Mouse (Mus musculus) MEL (cell line): ENCODE measurements around the gene Cdc42. TPM values are rescaled to one million over a fixed set of nuclear protein-coding genes. Genes with fewer than 3 reads are reported as not detected.

Experiments
- DNase-seq: peaks from one replicate; pipeline ENCODE4 v3.0.0; 2011; ENCODE audit warnings: low read depth, low spot score
- H3K27ac ChIP-seq: 2 replicates; pipeline ENCODE4 v1.5.1; 2012; ENCODE audit warnings: low read depth, mild to moderate bottlenecking, control low read depth, low read length, moderate library complexity; ENCODE audit not compliant: control insufficient read depth
- H3K27me3 ChIP-seq, 2 experiments: fragments of 150-350 bp in 1 of 2; sonication (generic) in 1 of 2; 2 replicates each; pipeline ENCODE4 v1.6.1; 2012; ENCODE audit warnings: low read length in 2 of 2, mild to moderate bottlenecking in 2 of 2, improper control_type of control experiment in 1 of 2, moderate library complexity in 1 of 2; ENCODE audit not compliant: insufficient read depth in 2 of 2, control insufficient read depth in 1 of 2
- H3K36me3 ChIP-seq, 2 experiments: 2 replicates each; pipeline ENCODE4 v1.6.1; 2012 to 2014; ENCODE audit warnings: low read length in 2 of 2, improper control_type of control experiment in 1 of 2, inconsistent platforms in 1 of 2, mild to moderate bottlenecking in 1 of 2; ENCODE audit not compliant: insufficient read depth in 2 of 2, control insufficient read depth in 1 of 2
- H3K4me1 ChIP-seq, 2 experiments: fragments of 150-350 bp in 1 of 2; sonication (generic) in 1 of 2; 2 replicates each; pipeline ENCODE4 v1.6.1; 2012; ENCODE audit warnings: low read length in 2 of 2, improper control_type of control experiment in 1 of 2, mild to moderate bottlenecking in 1 of 2; ENCODE audit not compliant: insufficient read depth in 2 of 2, control insufficient read depth in 1 of 2
- H3K4me3 ChIP-seq, 2 experiments: fragments of 150-350 bp in 1 of 2; sonication (generic) in 1 of 2; 2 replicates each; pipeline ENCODE4 v1.5.1; 2012; ENCODE audit warnings: low read depth in 2 of 2, low read length in 2 of 2, mild to moderate bottlenecking in 2 of 2, moderate library complexity in 2 of 2, control low read depth in 1 of 2, improper control_type of control experiment in 1 of 2; ENCODE audit not compliant: control insufficient read depth in 1 of 2, insufficient read depth in 1 of 2
- H3K79me2 ChIP-seq: 2 replicates; pipeline ENCODE4 v1.6.1; 2012; ENCODE audit warnings: mild to moderate bottlenecking, low read length, moderate library complexity; ENCODE audit not compliant: control insufficient read depth, poor library complexity, insufficient read depth
- H3K9ac ChIP-seq: 2 replicates; pipeline ENCODE4 v1.6.1; 2012; ENCODE audit warnings: low read depth, mild to moderate bottlenecking, control low read depth, low read length, moderate library complexity; ENCODE audit not compliant: control insufficient read depth, poor library complexity, severe bottlenecking
- H3K9me3 ChIP-seq: fragments of 150-350 bp; sonication (generic); replicated peaks from 2 replicates; pipeline ENCODE4 v1.6.1; 2012; ENCODE audit warnings: mild to moderate bottlenecking, low read length, improper control_type of control experiment, moderate library complexity; ENCODE audit not compliant: insufficient read depth
- BHLHE40 ChIP-seq: IDR thresholded peaks from 2 replicates; pipeline ENCODE4 v1.6.1; 2012; ENCODE audit warnings: low read depth, mild to moderate bottlenecking, inconsistent platforms, low read length, improper control_type of control experiment, borderline replicate concordance
- CHD1 ChIP-seq: IDR thresholded peaks from 2 replicates; pipeline ENCODE4 v1.6.1; 2012; ENCODE audit warnings: low read depth, mild to moderate bottlenecking, inconsistent platforms, low read length, improper control_type of control experiment
- CHD2 ChIP-seq: IDR thresholded peaks from 2 replicates; pipeline ENCODE4 v1.6.1; 2011; ENCODE audit warnings: low read length, improper control_type of control experiment
- E2F4 ChIP-seq: IDR thresholded peaks from 2 replicates; pipeline ENCODE4 v1.6.1; 2011; ENCODE audit warnings: low read depth, low read length, improper control_type of control experiment, borderline replicate concordance
- ELF1 ChIP-seq: IDR thresholded peaks from 2 replicates; pipeline ENCODE4 v1.6.1; 2014; ENCODE audit warnings: low read depth, mild to moderate bottlenecking, inconsistent platforms, low read length, improper control_type of control experiment, moderate library complexity
- HCFC1 ChIP-seq: IDR thresholded peaks from 2 replicates; pipeline ENCODE4 v1.6.1; 2012; ENCODE audit warnings: low read depth, mild to moderate bottlenecking, inconsistent platforms, low read length, improper control_type of control experiment, moderate library complexity
- JUND ChIP-seq: IDR thresholded peaks from 2 replicates; pipeline ENCODE4 v1.6.1; 2011; ENCODE audit warnings: low read depth, mild to moderate bottlenecking, improper control_type of control experiment, low read length
- KAT2A ChIP-seq: conservative IDR thresholded peaks from 2 replicates; pipeline ENCODE4 v1.6.1; 2012; ENCODE audit warnings: low read depth, low read length, improper control_type of control experiment, inconsistent platforms
- MYB ChIP-seq: IDR thresholded peaks from 2 replicates; pipeline ENCODE4 v1.6.1; 2011; ENCODE audit warnings: mild to moderate bottlenecking, low read depth, low read length, improper control_type of control experiment
- NELFE ChIP-seq: IDR thresholded peaks from 2 replicates; pipeline ENCODE4 v1.6.1; 2011; ENCODE audit warnings: low read depth, low read length, improper control_type of control experiment
- POLR2A ChIP-seq, 2 experiments: IDR thresholded peaks; 2 replicates each; pipeline ENCODE4 v1.6.1; 2011 to 2012; ENCODE audit warnings: low read length in 2 of 2, mild to moderate bottlenecking in 2 of 2, control low read depth in 1 of 2, improper control_type of control experiment in 1 of 2, low read depth in 1 of 2, moderate library complexity in 1 of 2; ENCODE audit not compliant: control insufficient read depth in 1 of 2, insufficient read depth in 1 of 2, poor library complexity in 1 of 2
- POLR2AphosphoS2 ChIP-seq: IDR thresholded peaks from 2 replicates; pipeline ENCODE4 v1.6.1; 2011; ENCODE audit warnings: low read length, improper control_type of control experiment
- RCOR1 ChIP-seq: IDR thresholded peaks from 2 replicates; pipeline ENCODE4 v1.6.1; 2012; ENCODE audit warnings: low read depth, mild to moderate bottlenecking, inconsistent platforms, low read length, improper control_type of control experiment
- SMC3 ChIP-seq: IDR thresholded peaks from 2 replicates; pipeline ENCODE4 v1.6.1; 2011; ENCODE audit warnings: low read depth, low read length, improper control_type of control experiment
- UBTF ChIP-seq: IDR thresholded peaks from 2 replicates; pipeline ENCODE4 v1.6.1; 2012; ENCODE audit warnings: low read depth, mild to moderate bottlenecking, inconsistent platforms, low read length, improper control_type of control experiment, moderate library complexity, borderline replicate concordance; ENCODE audit not compliant: insufficient read depth
- USF1 ChIP-seq: IDR thresholded peaks from 2 replicates; pipeline ENCODE4 v1.6.1; 2014; ENCODE audit warnings: low read depth, mild to moderate bottlenecking, inconsistent platforms, low read length, improper control_type of control experiment, moderate library complexity
- USF2 ChIP-seq, 2 experiments: IDR thresholded peaks; 2 replicates each; pipeline ENCODE4 v1.6.1; 2011 to 2012; ENCODE audit warnings: improper control_type of control experiment in 2 of 2, low read length in 2 of 2, borderline replicate concordance in 1 of 2, inconsistent platforms in 1 of 2, low read depth in 1 of 2, mild to moderate bottlenecking in 1 of 2; ENCODE audit not compliant: insufficient read depth in 1 of 2
- ZC3H11A ChIP-seq: IDR thresholded peaks from 2 replicates; pipeline ENCODE4 v1.6.1; 2012; ENCODE audit warnings: low read depth, mild to moderate bottlenecking, inconsistent platforms, low read length, improper control_type of control experiment
- ZKSCAN1 ChIP-seq: IDR thresholded peaks from 2 replicates; pipeline ENCODE4 v1.6.1; 2012; ENCODE audit warnings: low read depth, mild to moderate bottlenecking, inconsistent platforms, low read length, improper control_type of control experiment, moderate library complexity
- ZMIZ1 ChIP-seq: IDR thresholded peaks from 2 replicates; pipeline ENCODE4 v1.6.1; 2012; ENCODE audit warnings: low read depth, mild to moderate bottlenecking, inconsistent platforms, low read length, improper control_type of control experiment, moderate library complexity
- ZNF384 ChIP-seq: IDR thresholded peaks from 2 replicates; pipeline ENCODE4 v1.6.1; 2012; ENCODE audit warnings: low read depth, mild to moderate bottlenecking, inconsistent platforms, low read length, improper control_type of control experiment
- polyA plus RNA-seq, 2 experiments: library from polyadenylated mRNA; stranded (reverse) in 1 of 2; unstranded in 1 of 2; fragments of >175 nt in 1 of 2; fragments of >200 nt in 1 of 2; gene quantifications; 2 replicates each; pipeline versions ENCODE4 v1.2.1 to v1.2.4; 2012; ENCODE audit warnings: low replicate concordance in 2 of 2, low read depth in 1 of 2; ENCODE audit not compliant: insufficient read length in 2 of 2, insufficient read depth in 1 of 2, missing spikeins in 1 of 2
- total RNA-seq: library from RNA; depleted of rRNA; stranded (reverse); fragments of 300-350 nt; gene quantifications from 2 replicates; pipeline ENCODE4 v1.2.3, GENCODE M21; 2012

Cdc42 gene
- total and polyA plus RNA-seq, 3 experiments, result 117 to 203 (median 174) TPM

DNA sequence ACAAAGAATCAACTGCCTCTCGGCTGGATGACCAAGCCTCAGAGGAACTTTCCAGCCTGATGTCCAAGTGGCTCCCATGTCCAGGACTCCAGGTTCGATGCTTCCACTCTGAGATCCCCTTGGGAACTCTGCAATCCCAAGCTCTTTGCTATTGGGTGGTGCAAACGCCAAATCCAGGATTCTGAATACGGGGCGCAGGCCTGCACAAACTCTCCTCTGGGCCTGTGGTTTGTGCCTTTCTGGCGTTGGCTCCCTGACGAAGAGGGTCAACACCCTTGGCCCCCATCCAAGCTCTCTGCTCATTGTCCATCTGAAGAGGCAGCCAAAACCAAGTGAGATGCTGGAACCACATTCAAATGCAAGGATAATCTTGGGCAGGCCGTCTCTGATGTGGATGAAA lies 59.1 kb downstream of the Cdc42 start:
- Histone ChIP-seq H3K27me3 (no peaks in the 10 kb centered on the region), H3K4me1 (no peaks in the 10 kb centered on the region), H3K27ac (no peak overlapping the region)
- DNase-seq, result no peak
- TF ChIP-seq ELF1 (no peak), ZC3H11A (no peak), USF2 (IDR thresholded peaks at IDR 0.05; ENCODE audit: borderline replicate concordance in 1 of 2, insufficient read depth in 1 of 2, low read depth in 1 of 2, low read length in 2 of 2) (no peak), NELFE (no peak), E2F4 (no peak), RCOR1 (no peak), USF1 (no peak), HCFC1 (no peak), SMC3 (no peak)
- TF ChIP-seq, all 39 proteins: peak for 0
- H3K9me3 ChIP-seq, result no peaks in the 10 kb centered on the region
- no peaks in the 10 kb centered on the region for H3K79me2 ChIP-seq
- H3K36me3 ChIP-seq, result no peaks in the 10 kb centered on the region
- H3K9ac ChIP-seq, result no peak overlapping the region
- H3K4me3 ChIP-seq, result no peak overlapping the region

DNA sequence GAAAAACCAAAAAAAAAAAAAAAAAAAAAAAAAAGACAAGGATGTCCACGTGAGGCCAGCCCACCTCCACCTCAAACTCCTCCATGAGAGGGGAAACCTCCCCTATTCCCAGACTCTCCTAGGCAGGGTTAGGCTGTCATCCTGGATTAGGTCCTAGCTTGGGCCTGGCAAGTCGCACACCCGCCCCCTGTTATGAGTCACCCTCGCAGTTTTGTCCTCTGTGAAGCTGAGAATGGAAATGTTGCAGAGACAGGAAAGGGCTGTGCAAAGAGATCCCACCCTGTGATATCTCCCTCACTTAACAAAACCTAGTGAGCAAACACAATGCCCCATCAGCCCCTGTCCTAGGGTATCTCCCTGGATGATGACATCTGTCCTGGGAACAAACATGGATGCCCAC lies 59.9 kb downstream of the Cdc42 start:
- no peak overlapping the region for H3K27ac ChIP-seq
- no peak for TF ChIP-seq ZMIZ1
- no peak for TF ChIP-seq SMC3
- no peak for TF ChIP-seq CHD1
- TF ChIP-seq BHLHE40, result no peak
- no peak for TF ChIP-seq POLR2A (IDR thresholded peaks at IDR 0.05; ENCODE audit: control insufficient read depth in 1 of 2, insufficient read depth in 1 of 2, low read depth in 1 of 2, low read length in 2 of 2, poor library complexity in 1 of 2)
- TF ChIP-seq CHD2, result no peak
- no peak for TF ChIP-seq JUND
- no peak for TF ChIP-seq ELF1
- no peak for TF ChIP-seq POLR2AphosphoS2
- TF ChIP-seq ZKSCAN1, result no peak
- no peak for TF ChIP-seq KAT2A
- no peak for TF ChIP-seq MYB
- TF ChIP-seq ZNF384, result no peak
- TF ChIP-seq UBTF, result no peak

More for the DNA sequence above, 59.9 kb downstream of the Cdc42 start:
- Histone ChIP-seq H3K27me3 (no peaks in the 10 kb centered on the region), H3K4me3 (no peak overlapping the region), H3K4me1 (no peaks in the 10 kb centered on the region), H3K79me2 (no peaks in the 10 kb centered on the region), H3K36me3 (no peaks in the 10 kb centered on the region), H3K9me3 (no peaks in the 10 kb centered on the region), H3K9ac (no peak overlapping the region)
- no peak for DNase-seq
